Mouse (Mus musculus): ENCODE data around the gene Myrip.

- TF ChIP-seq CTCF (IDR thresholded peaks at IDR 0.05; ENCODE audit: borderline replicate concordance, extremely low read depth, insufficient read depth, insufficient read length) = peak; percentile 89
- TF ChIP-seq POLR2A (IDR thresholded peaks at IDR 0.05; ENCODE audit: borderline replicate concordance, extremely low read depth, insufficient read depth, insufficient read length, poor library complexity, severe bottlenecking) = no peak
These were observed 195.4 kb downstream of the Myrip start for GRCm38 (mm10) chr9:120496691-120497090.

Measured in brain, embryonic 14.5 days (tissue).